Mouse (Mus musculus) erythroid progenitor cell, adult 5-6 weeks (primary cell): ENCODE data around the gene Bpifa6. TPM values are rescaled to one million over a fixed set of nuclear protein-coding genes. Genes with fewer than 3 reads are reported as not detected.

Experiments
- ATAC-seq: replicated peaks from 2 replicates; pipeline ENCODE4 v1.8.0; 2016; ENCODE audit warnings: moderate number of reproducible peaks, mild to moderate bottlenecking, moderate TSS enrichment, inconsistent platforms; ENCODE audit not compliant: poor library complexity, low FRiP score, severe bottlenecking
- total RNA-seq, 2 experiments: library from RNA; stranded (forward) in 1 of 2; stranded (reverse) in 1 of 2; fragments of 150-400 nt in 1 of 2; fragments of 186-747, 209-891 nt in 1 of 2; gene quantifications; 2 replicates each; pipeline versions ENCODE4 v1.2.3 to v1.2.4; 2015 to 2017; ENCODE audit warnings: low replicate concordance in 2 of 2

Bpifa6 gene
- total RNA-seq (2015; ENCODE audit: low replicate concordance), result not detected in 2 replicates
- not detected in 2 replicates for total RNA-seq (2017; ENCODE audit: low replicate concordance)

GRCm38 (mm10) chr2:153974582-153974981 is at the start of gene Bpifa6:
Gene Bpifa6 (plus strand): TSS chr2:153974945.
- ATAC-seq, result no peak

GRCm38 (mm10) chr2:153929871-153930413 is 44.8 kb upstream of the Bpifa6 start:
- ATAC-seq, result peak; percentile 50; the same call in 1 of the 2 replicates

GRCm38 (mm10) chr2:153931125-153931524 is 43.6 kb upstream of the Bpifa6 start:
- no peak for ATAC-seq

- ATAC-seq, result no peak
Observed at GRCm38 (mm10) chr2:153933311-153933710, 41.4 kb upstream of the Bpifa6 start.

GRCm38 (mm10) chr2:153935348-153935747 is 39.4 kb upstream of the Bpifa6 start:
- no peak for ATAC-seq

GRCm38 (mm10) chr2:153937843-153938242 is 36.9 kb upstream of the Bpifa6 start, which contains the start of gene Bpifb4:
Gene Bpifb4 (plus strand): TSS chr2:153938212.
- no peak for ATAC-seq

- no peak for ATAC-seq
Observed at GRCm38 (mm10) chr2:153943537-153943936, 31.2 kb upstream of the Bpifa6 start.

GRCm38 (mm10) chr2:153944567-153944966 is 30.2 kb upstream of the Bpifa6 start:
- no peak for ATAC-seq

GRCm38 (mm10) chr2:153952897-153953296 is 21.8 kb upstream of the Bpifa6 start:
- ATAC-seq, result no peak

GRCm38 (mm10) chr2:153953836-153954235 is 20.9 kb upstream of the Bpifa6 start:
- 0 out of 2 replicates have a peak, but pooled peaks have one; percentile 46 for ATAC-seq

GRCm38 (mm10) chr2:153962821-153963331 is 11.9 kb upstream of the Bpifa6 start:
- ATAC-seq, result no peak

GRCm38 (mm10) chr2:153963334-153963733 is 11.4 kb upstream of the Bpifa6 start:
- ATAC-seq, result no peak

- no peak for ATAC-seq
Observed at GRCm38 (mm10) chr2:153970221-153970620, 4.5 kb upstream of the Bpifa6 start.

- no peak for ATAC-seq
Observed at GRCm38 (mm10) chr2:153995770-153996169, 21.0 kb downstream of the Bpifa6 start.

- ATAC-seq, result no peak
Observed at GRCm38 (mm10) chr2:154000501-154000900, 25.8 kb downstream of the Bpifa6 start.

GRCm38 (mm10) chr2:154001056-154001455 is 26.3 kb downstream of the Bpifa6 start:
- ATAC-seq, result no peak

GRCm38 (mm10) chr2:154004456-154004855 is 29.7 kb downstream of the Bpifa6 start:
- no peak for ATAC-seq

GRCm38 (mm10) chr2:154005094-154005493 is 30.3 kb downstream of the Bpifa6 start:
- ATAC-seq, result no peak

GRCm38 (mm10) chr2:154005734-154006133 is 31.0 kb downstream of the Bpifa6 start:
- ATAC-seq, result no peak

- ATAC-seq, result no peak
Observed at GRCm38 (mm10) chr2:154006331-154006730, 31.6 kb downstream of the Bpifa6 start.

GRCm38 (mm10) chr2:154007381-154007780 is 32.6 kb downstream of the Bpifa6 start:
- no peak for ATAC-seq

GRCm38 (mm10) chr2:154007965-154008364 is 33.2 kb downstream of the Bpifa6 start, which contains the start of gene Bpifa2:
Gene Bpifa2 (plus strand): TSS chr2:154008265.
- no peak for ATAC-seq
